Mouse (Mus musculus): ENCODE measurements around the gene Zcchc10.

The Zcchc10 gene

GRCm38 (mm10) chr11:53378918-53379317 lies 54.4 kb downstream of the Zcchc10 start:
- DNase-seq (ENCODE audit: extremely low spot score, low read depth, low spot score): no peak

Data from hindlimb bud, embryonic 11.5 days (tissue).